Mouse (Mus musculus) embryo, embryonic 10 days (tissue): Measurements from ENCODE around the gene Fads2.
"Not testable (repeated sequence)": the region's sequence is repeated elsewhere in the genome, so short reads cannot be mapped to it uniquely, and the experiment has no call there.

Experiments used
- DNase-seq: peaks from one replicate; pipeline ENCODE4 v3.0.0-alpha.2; 2015; ENCODE audit warnings: low spot score

The Fads2 gene

DNA sequence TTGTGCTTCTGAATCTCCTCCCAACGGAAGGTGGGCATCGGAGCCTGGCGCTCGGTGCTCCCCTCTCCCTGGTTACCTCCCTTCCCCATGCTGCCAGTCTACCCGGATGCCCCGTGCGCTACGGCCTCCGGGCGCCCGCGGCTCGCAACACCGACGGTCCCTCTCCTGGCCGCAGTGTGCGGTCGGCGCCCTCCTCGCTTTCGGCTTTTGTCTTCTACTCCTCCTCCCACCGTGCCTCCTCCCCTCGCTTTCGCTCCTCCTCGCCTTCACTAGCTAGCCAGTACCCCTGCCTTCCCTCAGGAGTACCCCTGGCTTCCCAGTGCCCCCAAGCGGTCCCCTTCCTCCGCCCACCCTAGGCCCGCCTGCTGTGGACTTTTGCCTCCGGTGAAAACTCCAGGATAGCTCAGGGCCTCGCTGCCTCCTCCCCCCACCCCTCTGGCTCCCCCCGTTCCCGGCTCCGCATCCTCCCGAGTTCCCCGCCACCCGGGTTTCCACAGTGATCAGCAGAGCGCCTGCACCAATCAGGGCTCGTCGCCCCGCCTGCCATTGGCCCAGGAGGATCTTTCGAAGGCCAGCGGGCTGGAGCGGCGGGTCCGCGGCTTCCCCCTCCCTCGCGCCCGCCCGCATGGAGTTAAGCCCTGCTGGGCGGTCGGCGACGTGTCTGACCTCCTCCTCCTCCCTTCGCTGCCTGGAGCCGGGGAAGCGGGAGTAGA, at the start of gene Fads2:
Gene Fads2 (minus strand): TSS at position 406 of the 713 bp plus-strand sequence.
- peak; percentile 97 for DNase-seq

DNA sequence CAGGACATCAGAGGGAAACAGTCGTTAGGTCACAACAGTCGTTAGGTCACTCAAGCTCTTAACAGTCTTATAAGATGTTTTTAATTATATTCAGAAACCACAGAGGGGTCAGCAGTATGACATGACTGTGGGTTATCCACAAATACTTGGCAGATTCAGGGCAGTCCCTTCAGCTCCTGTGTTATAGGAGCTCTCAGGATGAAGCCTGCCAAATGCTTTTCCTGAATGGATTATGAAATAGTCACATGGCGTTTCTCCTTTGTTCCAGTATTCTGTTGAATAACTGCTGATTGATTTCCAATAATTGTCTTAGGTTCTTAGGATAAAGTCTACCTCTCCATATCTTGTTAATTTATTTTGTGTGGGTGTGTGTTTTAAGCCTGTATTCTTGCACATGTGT, 47.6 kb upstream of the Fads2 start:
- DNase-seq: no peak

DNA sequence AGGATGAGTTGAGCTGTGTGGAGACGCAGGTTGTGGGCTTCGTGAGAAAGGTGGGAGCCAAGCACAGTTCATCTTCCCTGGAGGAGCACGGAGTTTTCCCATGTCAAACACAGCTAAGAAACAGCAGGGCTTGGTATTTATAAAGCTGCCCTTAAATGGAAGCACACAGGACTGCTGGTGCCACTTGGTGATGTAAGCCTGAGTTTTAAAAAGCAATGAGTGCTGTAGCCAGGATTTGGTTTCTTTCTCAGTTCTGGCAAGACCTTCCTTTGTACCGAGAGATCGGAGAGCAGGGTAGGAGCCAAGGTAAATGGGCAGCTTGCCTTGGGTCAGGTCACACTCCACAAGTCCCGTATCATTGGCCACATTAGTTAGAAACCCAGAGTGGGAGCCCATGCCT, 47.0 kb upstream of the Fads2 start:
- DNase-seq: no peak

DNA sequence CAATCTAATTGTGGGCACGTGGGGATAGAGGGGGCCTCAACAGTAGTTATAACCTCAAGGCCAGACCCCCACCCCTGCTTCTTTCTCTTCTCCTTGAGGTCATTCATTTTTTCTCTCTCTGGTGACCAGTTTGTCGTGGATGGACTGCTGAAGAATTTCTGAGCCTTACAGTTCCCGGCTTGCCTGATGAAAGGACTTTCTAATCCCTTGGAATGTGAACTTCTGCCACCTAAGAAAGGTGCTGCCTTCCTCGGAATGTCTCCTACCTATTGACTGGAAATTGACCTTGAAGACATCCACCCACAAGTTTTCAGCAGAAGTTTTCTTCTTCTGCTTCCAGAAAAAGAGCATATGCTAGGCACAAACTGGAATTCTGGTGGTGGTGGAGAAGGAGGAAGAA, 42.9 kb upstream of the Fads2 start:
- no peak for DNase-seq

DNA sequence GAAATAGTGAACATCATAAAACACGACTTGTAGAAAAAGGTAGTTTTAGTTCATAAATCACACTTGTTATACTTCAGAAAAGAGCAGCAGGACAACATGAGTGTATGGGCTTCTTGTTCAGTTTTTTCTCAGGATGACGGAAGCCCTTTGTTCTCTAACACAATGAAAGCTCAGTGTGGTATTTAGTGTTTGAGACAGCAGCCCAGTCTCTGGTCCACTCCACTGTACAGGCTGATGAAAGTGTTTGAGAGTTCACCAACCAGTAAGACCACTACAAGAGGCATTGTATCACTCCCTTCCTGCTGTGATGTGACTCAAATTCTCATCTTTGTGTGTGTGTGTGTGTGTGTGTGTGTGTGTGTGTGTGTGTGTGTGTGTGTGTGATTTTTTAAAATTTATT, 42.1 kb upstream of the Fads2 start:
- DNase-seq: peak; percentile 56

DNA sequence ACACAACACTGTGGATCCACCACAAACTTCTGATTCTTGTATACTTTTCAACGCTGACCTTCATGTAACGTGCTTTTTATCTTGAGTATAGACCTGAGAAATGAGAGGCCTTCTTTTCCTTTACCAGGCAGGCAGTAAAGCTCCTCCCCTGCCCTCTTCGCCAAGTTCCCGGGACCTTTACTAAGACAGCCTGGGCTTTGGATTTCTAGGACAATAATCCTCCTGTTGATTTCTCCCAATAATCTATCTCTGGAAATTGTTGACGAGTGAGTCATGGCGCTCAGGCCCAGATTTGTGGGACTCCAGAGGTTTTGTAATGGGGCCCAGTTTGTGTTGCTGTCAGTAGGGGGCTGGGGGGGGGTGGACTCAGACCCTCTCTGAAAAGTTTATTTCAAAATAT, 38.2 kb upstream of the Fads2 start:
- DNase-seq: no peak

DNA sequence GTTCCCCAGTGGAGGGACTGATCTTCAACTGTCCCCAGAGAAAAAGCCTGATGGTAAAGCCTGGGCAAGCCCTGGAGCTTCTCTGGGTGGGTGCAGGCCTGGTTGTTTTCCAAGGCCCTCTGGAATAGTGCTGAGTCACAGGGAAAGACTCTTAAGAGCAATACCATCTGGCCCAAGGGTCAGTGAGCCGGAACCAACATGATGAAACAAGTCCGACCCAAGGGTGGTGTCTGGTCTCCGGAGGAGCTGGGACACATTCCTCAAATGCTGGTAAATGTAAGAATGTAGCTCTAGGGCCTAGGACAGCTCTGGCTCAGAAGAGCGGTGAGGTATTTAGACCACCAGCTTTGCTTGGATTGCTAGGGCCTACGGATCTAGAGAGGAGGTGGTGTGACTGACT, 35.9 kb upstream of the Fads2 start:
- DNase-seq: no peak

DNA sequence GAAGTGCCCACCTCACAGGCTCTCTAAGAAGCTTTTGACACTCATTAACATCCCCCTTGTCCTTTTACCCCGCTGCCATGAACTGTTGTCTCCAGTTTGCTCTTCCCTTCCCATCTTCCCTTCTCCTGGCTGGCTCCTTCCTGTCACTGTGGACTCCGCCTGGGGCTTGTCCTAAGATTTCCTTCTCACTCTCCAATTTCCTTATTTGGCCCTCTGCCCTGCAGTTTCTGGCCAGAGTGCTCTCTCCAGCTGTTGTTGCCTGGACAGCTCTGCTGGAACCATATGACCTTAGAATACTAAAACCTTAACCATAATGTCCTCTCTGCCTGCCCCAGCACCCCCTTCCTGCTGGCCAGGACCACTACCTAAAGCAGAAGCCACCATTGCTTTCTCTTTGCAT, 33.1 kb upstream of the Fads2 start:
- no peak for DNase-seq

DNA sequence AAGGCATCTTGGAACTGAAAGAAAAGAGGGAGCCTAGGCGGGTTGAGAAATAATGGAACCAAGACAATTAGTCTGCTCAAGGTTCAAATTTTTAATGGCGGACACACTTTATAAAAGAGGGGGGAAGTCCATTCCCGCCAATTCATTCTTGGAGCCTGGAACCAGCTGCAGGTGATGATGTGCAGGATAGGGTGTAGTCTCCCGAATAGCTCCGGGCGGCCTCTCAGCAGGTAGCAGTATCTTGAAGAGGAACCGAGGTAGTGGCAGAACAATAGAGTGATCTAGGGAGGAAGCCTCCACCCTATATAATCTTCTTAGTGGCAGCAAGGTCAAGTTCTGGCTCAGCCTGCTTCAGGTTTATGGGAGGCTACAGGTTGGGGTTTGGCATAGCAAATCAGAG, 28.0 kb upstream of the Fads2 start:
- DNase-seq: not testable (repeated sequence)

DNA sequence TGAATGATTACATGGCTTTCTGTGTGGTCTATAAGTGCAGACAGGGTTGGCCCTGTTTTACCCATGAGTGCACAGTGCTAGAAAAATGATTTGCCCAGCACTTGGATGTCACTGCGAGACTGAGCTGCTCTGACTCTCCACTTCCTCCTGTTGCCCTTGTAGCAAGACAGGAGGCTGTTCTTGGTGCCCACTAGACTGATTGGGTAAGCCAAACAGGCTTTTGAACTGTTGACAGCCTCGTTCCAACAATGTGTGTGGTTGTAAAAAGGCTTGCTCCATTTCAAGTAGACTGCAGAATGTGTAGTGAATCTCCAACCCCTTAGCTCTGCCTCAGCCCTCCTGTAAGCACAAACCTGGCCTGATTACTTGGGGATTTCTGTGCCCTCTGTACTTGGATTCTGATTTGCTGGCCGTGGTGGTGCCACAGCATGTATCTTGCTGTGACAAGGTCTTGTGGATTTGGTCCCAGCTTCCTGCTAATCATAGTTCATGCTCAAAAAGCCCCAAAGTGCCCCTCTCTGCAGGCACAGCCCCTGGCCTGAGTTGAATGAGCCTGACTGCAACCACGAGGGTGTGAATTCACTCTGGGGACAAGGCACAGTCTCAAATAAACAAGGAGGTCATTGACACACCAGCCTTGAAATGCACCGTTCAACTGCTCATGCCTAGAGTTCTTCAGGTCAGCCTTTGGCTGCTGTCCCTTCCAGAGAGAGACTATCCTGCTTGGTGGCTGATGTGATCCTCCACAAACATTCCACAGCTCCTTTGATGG, 25.1 kb upstream of the Fads2 start:
- DNase-seq: no peak

DNA sequence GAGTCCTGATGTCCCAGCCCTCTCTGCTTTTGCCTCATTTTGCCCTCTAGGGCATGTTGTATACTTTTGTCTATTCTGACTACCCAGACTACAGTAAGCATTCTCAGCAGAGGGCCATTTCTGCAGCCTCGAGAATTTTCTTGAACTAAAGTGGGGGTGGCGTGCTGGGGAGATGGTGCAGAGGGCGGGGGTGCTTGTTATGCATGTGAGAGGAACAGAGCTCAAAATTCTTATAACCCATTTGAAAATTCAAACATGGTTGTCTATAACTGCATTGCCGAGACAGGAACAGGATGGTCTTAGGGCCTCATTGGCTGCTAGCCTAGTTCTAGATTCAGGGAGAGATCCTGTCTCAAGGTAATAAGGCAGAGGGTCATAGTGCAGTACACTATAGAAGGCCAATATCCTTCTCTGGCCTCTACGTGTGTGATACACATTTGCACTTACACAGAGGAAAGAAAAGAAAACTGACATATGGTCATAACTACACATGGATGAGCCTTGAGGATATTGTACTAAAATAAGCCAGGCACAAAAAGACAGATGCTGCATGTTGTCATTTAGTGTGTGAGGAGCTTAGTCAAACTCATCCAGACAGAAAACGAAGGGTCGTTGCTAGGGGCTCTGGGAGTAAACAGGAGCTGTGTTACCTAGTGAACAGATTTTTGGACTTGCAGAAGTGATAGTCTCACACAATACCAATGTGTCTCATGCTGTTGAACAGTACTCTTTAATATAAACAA, 22.5 kb upstream of the Fads2 start:
- DNase-seq: no peak

DNA sequence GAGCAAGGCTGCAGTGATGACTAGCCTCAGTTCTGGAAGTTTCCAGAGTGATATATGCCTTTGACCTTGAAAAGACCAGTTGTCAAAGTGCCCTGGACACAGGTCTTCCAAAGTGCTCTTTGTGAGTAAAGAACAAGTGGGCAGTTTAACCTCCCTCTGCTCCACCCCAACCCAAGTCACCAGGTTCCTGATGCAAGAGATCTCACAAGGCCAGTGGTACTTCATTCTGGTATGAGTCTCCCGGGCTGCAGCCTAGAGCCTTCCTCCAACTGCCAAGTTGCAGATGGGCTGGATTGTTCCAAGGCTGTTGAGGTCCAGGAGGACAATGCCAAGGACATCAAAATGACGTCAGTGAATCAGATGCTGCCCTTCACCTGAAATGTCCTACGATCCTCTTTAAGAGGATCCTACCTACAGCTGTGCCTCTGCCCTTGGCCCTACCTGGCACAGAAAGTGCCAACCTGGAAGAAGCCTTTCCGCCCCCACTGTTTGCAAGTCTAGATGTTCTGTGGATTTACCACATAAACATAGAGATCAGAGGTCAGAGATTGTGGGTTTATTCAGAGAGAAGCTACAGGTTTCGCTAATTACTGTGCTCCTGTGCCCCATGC, 20.6 kb upstream of the Fads2 start:
- no peak for DNase-seq

DNA sequence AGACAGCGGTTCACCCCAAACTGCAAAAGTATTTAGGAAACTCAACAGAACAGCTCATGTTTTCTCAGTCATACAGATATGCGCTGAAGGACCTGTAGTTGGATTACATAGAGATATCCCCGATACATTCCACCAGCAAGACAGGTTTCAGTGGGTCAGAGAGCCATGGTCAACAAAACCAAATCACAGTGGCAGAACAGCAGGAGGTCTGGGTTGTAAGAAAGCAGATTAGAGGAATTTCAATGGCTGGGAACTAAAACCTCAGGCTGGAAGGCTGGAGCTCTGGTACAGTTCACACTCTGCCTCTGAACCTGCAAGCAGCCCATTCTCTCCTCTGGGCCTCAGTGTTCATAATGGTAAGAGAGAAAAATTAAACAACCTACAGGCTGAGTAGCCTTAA, 15.1 kb upstream of the Fads2 start:
- DNase-seq: no peak

DNA sequence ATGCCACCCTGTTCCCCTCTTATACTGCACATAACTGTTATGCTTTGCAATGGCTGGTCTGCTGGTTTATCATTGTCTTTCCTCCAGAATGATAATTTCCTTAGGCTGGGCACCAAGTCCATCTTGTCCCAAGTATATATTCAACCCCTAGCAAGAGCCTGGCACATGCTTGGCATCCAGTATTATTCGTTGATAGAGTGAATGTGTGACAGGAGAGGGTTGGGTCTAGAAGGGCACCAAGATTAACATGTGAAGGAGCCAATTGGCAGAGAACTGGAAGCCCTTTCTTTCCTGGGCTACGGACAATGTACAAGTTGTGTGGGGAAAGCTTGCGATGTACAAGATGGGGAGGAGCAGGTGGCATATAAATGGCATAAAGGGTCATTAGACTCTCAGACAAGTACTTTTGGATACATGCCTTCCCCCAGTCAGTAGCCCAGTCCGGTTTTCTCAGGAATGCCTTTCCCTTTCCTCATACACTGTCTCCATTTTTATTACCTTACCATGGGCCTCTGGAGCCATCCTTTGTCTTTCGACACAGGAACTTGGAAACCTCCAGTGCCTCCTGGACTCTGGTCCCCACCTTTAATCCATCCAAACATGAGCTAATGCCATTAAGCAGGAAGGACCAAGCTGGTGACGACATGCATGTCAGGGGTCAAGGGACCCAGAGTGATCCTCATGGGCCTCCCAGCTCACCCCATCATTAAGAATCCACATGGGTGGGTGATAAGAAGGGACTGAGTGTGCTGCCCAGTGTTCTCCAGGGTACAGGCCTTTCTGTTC, 14.0 kb upstream of the Fads2 start:
- DNase-seq: no peak

DNA sequence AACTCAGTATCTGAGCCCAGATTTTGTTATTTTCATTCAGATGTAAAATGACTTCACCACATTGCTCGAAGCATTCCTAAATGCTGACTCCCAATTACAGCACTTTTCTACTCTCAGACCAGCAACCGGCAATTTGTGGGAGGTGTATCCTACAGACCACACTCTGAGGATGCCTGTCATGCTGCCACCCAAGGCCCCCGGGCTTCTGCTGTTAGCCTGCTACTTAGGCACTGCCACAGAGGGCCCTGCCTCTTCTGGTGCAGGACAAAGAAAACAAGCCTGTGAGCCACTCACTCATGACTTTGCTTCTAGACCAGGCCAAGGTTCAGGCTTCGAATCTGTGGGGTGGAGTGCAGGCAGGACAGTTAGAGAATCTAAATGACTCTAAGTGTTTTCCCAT, 11.4 kb upstream of the Fads2 start:
- DNase-seq: no peak

DNA sequence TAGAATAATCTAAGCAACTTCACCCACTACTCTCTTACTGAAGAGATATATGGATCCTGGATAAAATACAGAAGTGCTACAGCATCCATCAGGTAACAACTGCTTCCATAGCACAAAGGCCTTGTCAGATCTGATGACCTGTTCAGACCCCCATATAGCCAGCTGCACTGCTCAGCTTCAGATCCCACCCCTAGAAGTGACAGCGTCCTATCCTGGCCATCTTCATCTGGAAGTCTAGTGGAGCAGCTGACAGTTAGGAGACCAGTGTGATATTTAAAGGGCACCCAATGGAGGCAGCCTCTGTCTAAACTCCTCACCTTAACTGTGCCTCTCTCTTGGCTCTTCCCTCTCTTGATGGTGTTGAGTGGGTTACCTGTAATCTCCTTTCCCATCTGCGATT, 7.1 kb upstream of the Fads2 start:
- DNase-seq: no peak

DNA sequence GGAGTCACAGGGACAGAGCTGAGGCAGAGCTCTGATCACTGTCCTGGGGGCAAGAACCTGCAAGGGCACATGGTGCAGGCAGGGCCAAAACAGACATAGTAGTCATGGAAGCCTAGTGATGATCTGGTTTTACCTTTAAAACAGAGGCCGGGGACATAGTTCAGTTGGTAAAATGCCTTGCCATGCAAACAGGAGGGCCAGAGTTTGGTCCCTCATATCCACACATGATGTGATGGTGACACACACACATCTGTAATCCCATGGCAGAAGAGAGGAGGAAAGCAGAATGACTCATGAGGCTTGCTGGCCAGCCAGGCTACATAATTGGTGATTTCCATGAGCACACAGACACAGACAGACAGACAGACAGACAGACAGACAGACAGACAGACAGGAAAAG, 6.6 kb upstream of the Fads2 start:
- no peak for DNase-seq

DNA sequence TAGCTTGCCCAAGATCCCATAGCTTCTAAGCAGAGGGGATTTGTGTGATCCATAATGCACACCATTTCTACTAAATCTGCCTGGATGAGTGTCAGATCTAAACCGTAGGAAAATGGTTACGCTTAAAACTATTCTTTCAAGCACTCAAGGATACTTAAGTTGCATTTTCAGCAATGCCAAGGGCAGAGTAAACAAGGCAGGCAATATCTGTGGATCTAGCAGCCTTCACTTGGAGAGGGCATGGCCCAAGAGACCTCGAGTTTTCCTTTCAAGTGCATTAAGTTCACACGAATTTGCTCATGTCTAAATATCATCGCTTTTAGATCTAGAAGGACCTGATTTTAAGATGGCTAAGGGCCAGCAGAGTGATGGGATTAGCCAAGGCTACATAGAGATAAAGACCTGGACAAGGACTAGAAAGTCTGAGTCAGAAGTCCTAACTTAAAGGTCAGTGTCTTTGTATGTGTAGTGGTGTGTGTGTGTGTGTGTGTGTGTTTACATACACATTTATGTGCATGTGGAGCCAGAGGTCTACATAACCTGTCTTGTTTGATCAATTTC, 5.6 kb upstream of the Fads2 start:
- no peak for DNase-seq

DNA sequence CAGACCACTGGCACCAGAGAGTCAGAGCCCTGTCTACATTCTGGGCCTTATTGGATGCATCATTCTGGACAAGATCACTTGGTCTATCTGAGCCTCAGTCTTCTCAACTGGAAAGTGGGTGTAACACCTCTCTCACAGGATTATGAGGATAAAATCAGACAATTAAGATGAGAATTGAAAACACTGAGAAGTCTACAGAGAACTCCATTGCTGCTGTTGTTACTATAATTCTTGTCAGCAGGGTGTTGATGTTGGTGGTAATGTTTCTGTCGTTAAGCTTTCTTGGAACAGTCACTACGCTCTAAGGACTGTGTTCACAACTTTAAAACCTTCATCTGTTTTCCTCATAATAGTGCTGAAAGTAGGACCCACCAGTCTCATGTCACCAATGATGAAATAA, 5.1 kb upstream of the Fads2 start:
- no peak for DNase-seq

DNA sequence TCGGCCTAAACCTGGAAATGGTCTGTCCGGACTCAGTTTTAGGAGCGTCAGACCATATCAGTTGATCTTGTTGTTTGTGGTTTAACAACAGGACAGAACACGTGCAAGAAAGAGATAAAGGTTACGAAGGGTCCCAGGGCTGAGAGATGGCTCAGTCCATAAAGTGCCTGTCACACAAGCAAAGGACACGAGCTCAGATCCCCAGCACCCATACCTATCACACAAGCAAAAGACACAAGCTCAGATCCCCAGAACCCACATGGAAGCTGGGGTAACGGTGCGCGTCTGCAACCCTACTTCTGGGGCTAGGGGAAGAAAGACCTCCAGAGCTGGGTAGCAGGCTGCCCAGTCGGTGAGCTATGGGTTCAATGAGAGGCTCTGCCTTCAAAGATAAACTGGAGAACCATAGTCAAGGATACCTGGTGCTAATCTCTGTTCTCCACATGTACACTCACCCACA, 3.5 kb upstream of the Fads2 start:
- no peak for DNase-seq

DNA sequence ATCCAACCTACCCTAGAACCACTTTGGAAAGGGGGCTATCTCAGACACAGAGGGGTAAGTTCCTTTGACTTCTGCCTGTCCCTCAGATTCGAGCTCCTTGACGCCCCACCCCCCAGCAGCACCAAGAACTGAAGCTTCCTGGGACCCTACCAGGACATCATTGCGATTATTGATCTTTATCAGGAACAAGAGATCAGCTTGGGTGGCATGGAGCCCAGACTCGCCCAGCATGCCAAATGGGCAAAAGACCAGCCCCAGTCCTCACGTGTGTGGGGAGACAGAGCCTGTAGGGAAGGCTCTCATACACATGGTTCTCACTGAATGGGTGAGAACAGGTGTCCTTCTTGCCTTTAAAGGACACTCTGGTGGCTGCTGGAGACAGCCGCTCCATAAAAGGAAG, 2.7 kb upstream of the Fads2 start:
- DNase-seq: no peak
